Mouse (Mus musculus) hematopoietic stem cell, adult 5-6 weeks (primary cell): Measurements from ENCODE around the gene Tmem164. TPM values are rescaled to one million over a fixed set of nuclear protein-coding genes. Genes with fewer than 3 reads are reported as not detected.

Experiments
- ATAC-seq, 2 experiments: fragments of 125-278 bp in 1 of 2; replicated peaks in 1 of 2; 2 replicates each; pipeline ENCODE4 v1.8.0; 2016 to 2017; ENCODE audit warnings: inconsistent platforms in 2 of 2, mild to moderate bottlenecking in 2 of 2, moderate number of reproducible peaks in 2 of 2, low read depth in 1 of 2, moderate TSS enrichment in 1 of 2; ENCODE audit not compliant: low FRiP score in 2 of 2, poor library complexity in 2 of 2, severe bottlenecking in 2 of 2, insufficient read depth in 1 of 2, low TSS enrichment in 1 of 2
- total RNA-seq: library from RNA; stranded (forward); fragments of 172-1452, 232-1000 nt; gene quantifications from 2 replicates; pipeline ENCODE4 v1.2.3, GENCODE M21; 2017

The Tmem164 gene
- total RNA-seq, 1 experiment from 2014 or later = 48.8 TPM

DNA sequence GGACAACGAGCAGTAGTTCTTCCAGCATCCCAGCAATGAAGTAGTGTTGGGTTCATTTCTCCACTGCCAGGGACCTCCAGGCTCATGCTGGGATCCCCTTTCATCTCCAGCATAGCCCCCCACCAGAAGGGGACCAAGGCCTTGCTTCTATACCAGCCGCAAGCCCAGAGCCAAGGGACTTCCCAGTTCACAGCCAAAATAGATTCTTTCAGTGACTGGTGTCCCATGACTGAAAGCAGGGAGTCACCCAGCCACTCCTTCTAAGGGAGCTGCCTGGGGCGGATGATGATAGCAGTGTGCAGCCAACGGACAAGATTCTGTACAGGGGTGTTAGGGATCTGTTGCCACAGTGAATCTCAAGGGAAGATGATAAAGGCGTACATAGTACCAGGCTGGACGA lies 153.6 kb downstream of the Tmem164 start:
- ATAC-seq = no peak

DNA sequence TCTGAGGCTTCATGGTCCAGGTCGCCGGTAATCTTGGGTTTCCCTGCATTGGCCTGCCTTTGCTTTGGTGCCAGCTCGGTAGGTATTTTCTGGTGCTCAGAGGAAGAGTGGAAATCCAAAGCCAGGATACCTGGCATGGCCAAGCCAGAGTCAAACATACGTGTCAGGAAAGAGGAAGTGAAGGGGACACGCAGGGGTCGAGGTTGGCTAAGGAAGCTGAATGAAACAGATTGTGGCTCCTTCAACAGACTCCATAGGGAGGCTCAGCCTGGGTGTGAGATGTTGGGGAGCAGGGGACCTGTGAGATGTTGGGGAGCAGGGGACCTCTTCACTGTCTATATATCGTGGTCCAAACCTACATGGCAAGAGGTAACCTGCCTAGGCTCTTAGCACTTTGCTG lies 155.2 kb downstream of the Tmem164 start:
- ATAC-seq = no peak

DNA sequence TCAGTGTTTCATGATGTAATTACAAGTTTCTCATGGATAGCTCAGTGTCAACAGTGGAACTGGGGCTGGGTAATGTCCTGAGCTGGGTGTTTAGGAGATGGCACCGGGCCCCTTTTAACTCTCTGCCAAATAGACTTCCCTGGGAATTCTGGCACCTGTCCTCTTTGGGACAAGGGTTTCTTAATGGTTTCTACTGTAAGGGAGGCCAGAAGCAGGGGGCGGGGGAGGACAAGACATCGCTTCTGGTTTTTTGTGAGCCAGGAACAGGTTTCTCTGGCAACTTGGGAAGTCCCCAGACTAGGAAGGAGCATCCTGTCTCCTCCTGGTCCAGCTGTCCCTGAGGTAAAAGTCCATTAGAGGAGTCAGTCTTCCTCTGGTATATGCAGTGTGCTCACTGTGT lies 156.1 kb downstream of the Tmem164 start:
- no peak for ATAC-seq

DNA sequence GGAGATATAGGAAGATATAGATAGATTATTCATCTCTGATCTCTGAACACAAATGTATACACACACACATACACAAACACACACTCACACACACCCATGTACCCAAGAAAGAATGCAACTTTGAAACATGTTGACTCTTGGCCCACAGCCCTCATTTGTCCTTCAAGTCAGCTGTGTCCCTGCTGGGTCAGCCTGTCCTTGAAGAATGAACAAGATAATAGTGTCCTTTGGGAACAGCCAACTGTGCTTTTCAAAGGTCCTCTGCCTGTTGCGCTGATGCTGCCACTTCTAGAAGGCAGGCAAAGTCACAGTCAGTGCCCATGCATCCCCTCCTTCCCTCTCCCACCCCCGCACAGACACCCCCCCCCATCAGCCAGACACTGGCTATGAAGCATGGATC lies 157.6 kb downstream of the Tmem164 start:
- ATAC-seq = no peak

DNA sequence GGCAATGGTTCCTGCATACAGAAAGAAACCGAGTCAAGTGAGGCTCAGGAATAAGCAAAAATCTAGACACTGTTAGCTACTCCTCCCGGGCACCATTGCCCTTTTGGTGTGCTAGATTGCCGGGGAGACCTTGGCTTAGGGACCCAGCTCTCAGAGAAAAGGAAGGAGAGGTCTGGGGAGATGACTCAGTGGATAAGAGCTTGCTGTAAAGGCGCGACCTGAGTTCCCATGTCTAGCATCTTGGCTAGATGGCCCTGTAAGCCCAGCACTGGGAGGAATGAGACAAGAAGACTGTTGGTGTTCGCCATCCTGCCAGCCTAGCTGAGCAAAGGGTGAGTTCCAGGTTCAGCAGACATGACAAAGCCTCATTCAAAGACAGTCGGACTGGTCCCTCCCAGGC lies 158.2 kb downstream of the Tmem164 start:
- ATAC-seq = no peak

DNA sequence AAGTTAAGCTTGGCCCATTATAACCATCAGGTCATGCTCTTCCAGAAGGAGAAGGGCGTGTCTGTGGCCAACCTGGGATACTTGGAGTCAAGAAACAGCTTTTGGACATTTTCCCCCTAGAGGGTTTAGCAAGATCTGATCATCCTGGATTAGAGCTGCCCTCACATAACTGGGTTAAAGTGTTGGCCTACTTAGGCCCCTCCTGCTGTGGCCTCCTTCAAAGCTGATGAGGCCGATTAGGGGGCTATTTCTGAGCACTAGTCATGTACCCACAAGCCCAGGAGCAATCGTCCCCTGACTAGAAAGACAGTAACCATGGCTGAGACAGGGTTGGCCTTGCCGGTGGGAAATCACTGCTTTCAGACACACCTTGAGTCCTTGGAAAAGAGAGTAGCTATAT lies 160.7 kb downstream of the Tmem164 start:
- ATAC-seq = no peak

DNA sequence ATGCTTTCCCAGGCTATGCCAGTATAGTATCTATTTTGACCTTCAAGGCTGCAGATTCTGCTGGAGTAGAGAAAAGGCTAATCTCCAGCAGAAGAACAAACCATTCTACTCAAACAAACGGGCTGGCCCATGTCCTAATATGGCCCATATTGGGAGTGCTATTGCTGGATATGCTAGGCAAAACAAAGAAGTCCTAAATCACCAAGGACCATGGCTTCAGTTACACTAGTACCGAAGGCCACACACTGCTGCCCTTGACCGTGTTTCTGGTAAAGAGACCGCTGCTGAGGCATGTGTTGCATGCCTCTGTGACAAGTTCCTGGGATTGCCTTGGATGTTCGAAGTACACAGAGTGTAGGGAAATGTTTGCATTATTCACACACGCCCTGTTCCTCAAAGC lies 165.1 kb downstream of the Tmem164 start:
- no peak for ATAC-seq

DNA sequence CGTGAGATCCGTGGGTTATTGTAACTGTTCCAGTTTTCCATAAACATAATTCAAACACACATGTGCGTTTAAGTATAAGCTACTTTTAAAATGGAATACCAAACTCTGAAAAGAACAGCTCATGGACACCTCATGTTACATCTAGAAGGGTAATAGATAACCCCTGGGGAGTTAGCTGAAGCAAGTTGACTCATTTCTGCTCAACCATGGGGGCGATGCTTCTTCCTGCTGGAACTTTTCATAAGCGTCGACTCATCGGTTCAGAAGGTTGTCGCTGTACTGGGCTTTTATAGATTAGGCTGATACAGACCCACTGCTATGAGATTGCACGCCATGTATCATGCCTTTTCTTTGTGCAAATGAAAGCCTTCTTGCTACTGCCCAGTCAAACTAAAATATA lies 166.8 kb downstream of the Tmem164 start:
- ATAC-seq = no peak

DNA sequence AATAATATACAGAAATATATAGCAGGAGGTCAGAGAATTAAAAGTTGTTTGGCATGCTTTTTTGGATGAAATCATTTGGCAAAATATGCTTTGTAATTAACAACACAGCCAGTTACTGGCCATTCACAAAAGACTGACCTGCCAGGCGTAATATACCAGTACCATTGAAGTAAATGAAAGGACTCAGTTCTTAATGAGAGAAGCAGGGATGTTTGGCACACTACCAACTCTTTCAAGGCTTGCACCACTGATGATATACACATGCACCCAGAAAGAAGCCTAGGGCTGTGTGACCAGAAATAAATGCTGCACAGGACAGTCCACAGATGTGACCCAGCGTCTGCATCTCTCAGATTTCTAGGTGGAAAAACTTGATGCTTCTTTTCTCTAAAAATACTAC lies 188.6 kb downstream of the Tmem164 start:
- ATAC-seq = no peak

DNA sequence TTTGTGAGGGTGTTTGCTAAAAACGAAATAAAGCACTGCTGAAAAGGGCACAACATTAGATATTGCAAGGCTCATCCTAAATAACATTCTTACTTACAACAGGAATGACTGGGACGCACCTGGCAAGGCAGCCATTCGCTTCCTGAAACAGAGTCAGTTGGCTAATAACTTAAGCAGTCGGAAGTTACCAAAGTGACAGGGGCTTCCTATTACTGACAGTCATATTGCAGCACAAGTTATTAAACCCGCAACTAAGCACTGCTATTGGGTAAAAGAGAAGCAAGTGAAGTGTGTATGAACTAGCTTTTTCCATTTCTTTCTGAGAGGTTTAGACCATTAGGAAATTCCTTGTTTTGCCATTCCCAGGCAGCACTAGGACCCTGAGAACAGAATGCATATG lies 201.0 kb downstream of the Tmem164 start:
- ATAC-seq = peak; percentile 77 to 88

DNA sequence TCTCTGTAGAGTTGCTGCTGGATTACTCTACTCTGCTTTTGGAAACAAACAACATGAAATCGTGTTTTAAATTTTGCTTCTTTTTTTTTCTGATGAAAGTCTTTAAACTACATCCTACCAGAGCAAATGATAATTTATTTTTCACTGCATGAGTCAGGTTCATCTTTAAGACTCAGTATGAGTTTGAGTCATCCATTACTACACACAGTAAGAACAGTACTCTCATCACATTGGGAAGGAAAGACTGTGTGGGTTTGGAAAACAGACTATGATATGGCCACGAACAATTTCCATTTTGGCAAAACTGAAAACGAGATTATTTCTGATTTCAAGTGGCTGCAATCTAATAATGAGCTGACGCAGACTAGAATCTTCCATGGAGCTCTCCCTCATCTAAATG lies 202.4 kb downstream of the Tmem164 start:
- no peak for ATAC-seq

DNA sequence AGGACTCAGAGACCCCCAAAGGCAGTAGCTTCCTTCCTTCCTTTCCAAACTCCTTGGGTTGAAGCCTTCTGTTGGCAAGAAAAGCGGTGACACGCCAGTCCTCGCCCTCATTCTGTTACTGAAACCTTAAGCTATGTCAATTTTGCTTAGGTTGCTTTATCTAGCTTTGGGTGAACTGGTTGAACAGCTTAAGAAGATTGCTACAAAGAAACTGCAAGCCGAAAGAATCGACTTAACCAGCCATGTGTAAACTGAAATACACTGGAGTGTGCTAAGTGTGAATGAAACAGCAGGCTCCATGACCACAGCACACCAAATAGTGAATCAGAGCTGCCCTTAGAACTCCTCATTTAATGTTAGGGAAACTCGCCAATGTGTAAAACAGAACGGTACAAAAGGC lies 204.8 kb downstream of the Tmem164 start:
- no peak for ATAC-seq
